ENCODE assay signal across 5 mouse cellular contexts in genomic region chr2:10288881-10289280, GRCm38 (mm10).
"Had no signal": no experiment of that assay in that cellular context is flagged by ENCODE, and none has a peak within 500 bp of the region (broad histone marks: within the 10 kb centered on the region; RNA-seq: fewer than 3 reads in every experiment).

No protein-coding gene starts in this region.

- H3K4me2 ChIP-seq: liver, embryonic 15.5 days; midbrain, embryonic 15.5 days; neural tube, embryonic 12.5 days had no signal

- H3K9me3 ChIP-seq: limb, embryonic 10.5 days; liver, embryonic 15.5 days; midbrain, embryonic 15.5 days; neural tube, embryonic 12.5 days had no signal

- H3K4me1 ChIP-seq: liver, embryonic 15.5 days had no signal

- H3K36me3 ChIP-seq: limb, embryonic 10.5 days; liver, embryonic 15.5 days; midbrain, embryonic 15.5 days; neural tube, embryonic 12.5 days had no signal

- H3K27ac ChIP-seq: layer of hippocampus, adult 2 months; limb, embryonic 10.5 days; liver, embryonic 15.5 days; midbrain, embryonic 15.5 days; neural tube, embryonic 12.5 days had no signal

- H3K4me3 ChIP-seq: layer of hippocampus, adult 2 months; limb, embryonic 10.5 days; liver, embryonic 15.5 days; midbrain, embryonic 15.5 days; neural tube, embryonic 12.5 days had no signal

- H3K9ac ChIP-seq: liver, embryonic 15.5 days; midbrain, embryonic 15.5 days; neural tube, embryonic 12.5 days had no signal
